Mouse (Mus musculus) forebrain, embryonic 13.5 days (tissue): ENCODE results near the gene 1500009L16Rik. TPM values are rescaled to one million over a fixed set of nuclear protein-coding genes. Genes with fewer than 3 reads are reported as not detected.

ENCODE experiments used
- ATAC-seq: fragments of 200-750 bp; cut with Nextera tagmentation; 2 replicates; pipeline ENCODE4 v1.8.0; 2017
- H3K27ac ChIP-seq: fragments of 300-500 bp; sonication (generic); 2 replicates; pipeline ENCODE4 v1.5.1; 2015; ENCODE audit warnings: inconsistent platforms, mild to moderate bottlenecking, moderate library complexity
- H3K27me3 ChIP-seq: fragments of 300-500 bp; sonication (generic); 2 replicates; pipeline ENCODE4 v1.6.1; 2015; ENCODE audit warnings: mild to moderate bottlenecking, inconsistent platforms
- H3K36me3 ChIP-seq: fragments of 300-500 bp; sonication (generic); 2 replicates; pipeline ENCODE4 v1.6.1; 2015; ENCODE audit warnings: mild to moderate bottlenecking, inconsistent platforms; ENCODE audit not compliant: poor library complexity, severe bottlenecking
- H3K4me1 ChIP-seq: fragments of 300-500 bp; sonication (generic); 2 replicates; pipeline ENCODE4 v1.6.1; 2015; ENCODE audit warnings: inconsistent platforms
- H3K4me2 ChIP-seq: fragments of 300-500 bp; sonication (generic); 2 replicates; pipeline ENCODE4 v1.6.1; 2015; ENCODE audit warnings: inconsistent platforms, mild to moderate bottlenecking, moderate library complexity
- H3K4me3 ChIP-seq: fragments of 300-500 bp; sonication (generic); 2 replicates; pipeline ENCODE4 v1.5.1; 2015; ENCODE audit warnings: mild to moderate bottlenecking, inconsistent platforms
- H3K9ac ChIP-seq: fragments of 300-500 bp; sonication (generic); 2 replicates; pipeline ENCODE4 v1.6.1; 2015; ENCODE audit warnings: mild to moderate bottlenecking, inconsistent platforms
- H3K9me3 ChIP-seq: fragments of 300-500 bp; sonication (generic); replicated peaks from 2 replicates; pipeline ENCODE4 v1.6.1; 2016; ENCODE audit warnings: inconsistent platforms
- WGBS: fragments of 180-500 bp; shearing (Covaris S2); methylation state at CpG from one replicate; pipeline ENCODE4 v1.1.7; 2015; 5-methylcytosine and 5-hydroxymethylcytosine counted together
- polyA plus RNA-seq: library from polyadenylated mRNA; unstranded; fragments of >200 nt; fragmentation: Nextera tagmentation; extraction: Ambion mirVana; gene quantifications from 2 replicates; pipeline ENCODE4 v1.2.1, GENCODE M21; 2015

The 1500009L16Rik gene
- 42.2 and 51.7 TPM in 2 replicates for polyA plus RNA-seq

DNA sequence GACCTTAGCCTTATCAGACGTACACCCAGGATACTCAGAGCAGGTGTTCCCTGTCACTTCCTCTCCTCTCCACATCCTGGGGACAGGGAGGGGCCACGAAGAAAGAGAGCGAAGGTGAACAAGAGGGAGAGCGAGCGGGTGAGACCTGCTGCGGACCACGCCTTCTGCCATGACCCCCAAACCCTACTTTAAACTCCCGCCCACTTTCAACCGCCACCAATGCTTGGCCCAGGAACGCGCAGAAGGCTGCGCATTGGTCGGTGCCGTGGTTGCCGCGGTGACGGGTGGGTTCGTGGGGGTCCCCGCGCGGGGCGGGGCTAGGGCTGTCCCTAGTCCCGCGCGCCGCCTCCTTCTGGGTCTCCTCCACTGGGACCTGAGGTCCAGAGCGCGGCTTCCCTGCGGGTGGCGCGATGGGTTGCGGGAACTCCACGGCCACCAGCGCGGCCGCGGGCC is at the start of gene 1500009L16Rik:
Gene 1500009L16Rik (plus strand): TSS at position 287 of the 453 bp plus-strand sequence.
- Histone ChIP-seq H3K4me2 (peak within 1 kb of the TSS; percentile 72), H3K4me3 (peak within 1 kb of the TSS; percentile 67), H3K9me3 (no peaks in the 10 kb centered on the region), H3K9ac (peak within 1 kb of the TSS; percentile 76), H3K36me3 (no peaks in the 10 kb centered on the region), H3K27me3 (peaks cover 2% of the 10 kb centered on the region; the same call in 1 of the 2 replicates), H3K4me1 (peaks cover 15% of the 10 kb centered on the region), H3K27ac (no peak within 1 kb of the TSS)
- peak; percentile 100 for ATAC-seq
- WGBS = 0% methylated on average over 37 of the region's 37 CpGs

DNA sequence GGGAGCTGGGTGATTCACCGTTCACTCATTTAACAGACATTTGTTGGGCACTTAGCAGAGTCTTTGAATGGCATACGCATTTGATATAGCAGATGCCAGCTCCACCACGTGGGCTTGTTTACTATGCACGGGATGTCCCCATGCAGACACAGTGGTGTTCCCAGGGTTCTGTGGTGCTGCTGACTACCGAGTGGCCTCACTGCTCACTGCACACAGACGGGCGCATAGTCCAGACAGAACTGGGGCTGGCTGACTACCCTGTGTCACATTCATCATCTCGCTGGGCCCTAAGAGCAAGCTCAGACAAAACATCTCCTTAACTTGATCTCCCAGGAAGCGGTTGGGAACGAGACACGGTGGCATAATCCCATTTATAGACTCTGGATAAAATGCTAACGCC is 41.3 kb upstream of the 1500009L16Rik start:
- H3K9me3 ChIP-seq = no peaks in the 10 kb centered on the region
- no peak for ATAC-seq
- 91% methylated on average over 12 of the region's 12 CpGs for WGBS
- no peak overlapping the region for H3K4me3 ChIP-seq
- H3K36me3 ChIP-seq = no peaks in the 10 kb centered on the region
- no peak overlapping the region for H3K27ac ChIP-seq
- H3K4me2 ChIP-seq = no peak overlapping the region
- no peak overlapping the region for H3K9ac ChIP-seq
- H3K27me3 ChIP-seq = no peaks in the 10 kb centered on the region
- no peaks in the 10 kb centered on the region for H3K4me1 ChIP-seq

DNA sequence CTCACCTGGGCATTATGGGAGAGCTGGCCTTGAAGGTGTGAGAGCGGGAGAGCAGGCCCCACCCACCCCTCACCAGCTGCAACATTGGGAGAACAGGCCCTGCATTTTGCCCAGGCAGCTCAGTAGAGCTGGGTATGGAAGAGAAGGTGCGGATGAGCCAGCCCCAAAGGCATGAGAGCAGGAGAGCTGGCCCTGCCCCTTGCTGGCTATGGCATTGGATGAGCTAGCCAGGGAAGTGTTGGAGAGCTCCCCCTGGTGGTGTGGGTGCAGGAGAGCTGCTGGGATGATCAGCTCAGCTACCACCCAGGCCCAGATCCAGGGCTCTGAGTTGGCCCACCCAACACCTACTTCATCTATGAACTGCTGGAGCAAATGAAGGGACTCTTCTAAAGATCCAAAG is 34.5 kb upstream of the 1500009L16Rik start:
- no peak for ATAC-seq

DNA sequence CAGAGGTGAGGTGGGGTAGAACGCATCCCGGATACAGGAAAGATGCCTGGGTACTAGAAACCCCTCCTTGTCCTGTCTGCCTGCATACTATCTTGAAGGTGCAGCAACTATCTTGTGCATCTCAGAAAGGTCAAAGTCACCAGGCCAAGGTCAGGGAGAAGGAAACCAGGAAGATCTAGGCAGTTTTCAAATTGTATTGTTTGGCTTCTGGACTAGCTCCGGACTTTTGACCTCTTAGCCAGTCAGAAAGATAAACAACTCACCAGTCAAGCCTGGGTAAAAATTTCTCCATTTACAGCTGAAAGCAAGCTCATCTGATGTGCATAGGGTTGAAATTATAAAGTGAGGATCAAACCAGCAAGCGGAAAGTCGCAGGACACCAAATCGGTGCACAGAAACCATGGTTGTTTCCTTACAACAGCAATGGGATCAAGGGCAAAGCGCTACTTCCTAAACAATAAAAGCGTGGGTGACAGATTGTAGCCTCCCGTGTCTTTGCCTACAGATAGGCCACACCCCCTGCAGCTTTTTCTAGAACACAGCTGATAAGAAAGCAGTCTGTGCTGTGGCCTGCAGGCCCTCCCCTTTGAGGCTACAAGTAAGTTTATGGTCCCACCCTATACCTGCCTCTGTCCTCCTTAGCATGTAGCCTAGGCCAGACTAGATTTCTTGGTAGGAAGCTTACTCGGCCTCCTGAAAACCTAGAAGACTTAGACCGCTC is 30.3 kb upstream of the 1500009L16Rik start:
- H3K27ac ChIP-seq = no peak overlapping the region
- no peaks in the 10 kb centered on the region for H3K36me3 ChIP-seq
- no peaks in the 10 kb centered on the region for H3K4me1 ChIP-seq
- WGBS = 86% methylated on average over 11 of the region's 11 CpGs
- no peaks in the 10 kb centered on the region for H3K27me3 ChIP-seq
- no peak for ATAC-seq
- no peak overlapping the region for H3K9ac ChIP-seq
- no peak overlapping the region for H3K4me2 ChIP-seq
- no peaks in the 10 kb centered on the region for H3K9me3 ChIP-seq
- H3K4me3 ChIP-seq = no peak overlapping the region

More for the DNA sequence above, 34.5 kb upstream of the 1500009L16Rik start:
- no peaks in the 10 kb centered on the region for H3K4me1 ChIP-seq
- 96% methylated on average over 2 of the region's 2 CpGs for whole genome bisulfite sequencing
- H3K9ac ChIP-seq = no peak overlapping the region
- no peak overlapping the region for H3K27ac ChIP-seq
- H3K27me3 ChIP-seq = no peaks in the 10 kb centered on the region
- no peak overlapping the region for H3K4me3 ChIP-seq
- H3K9me3 ChIP-seq = no peaks in the 10 kb centered on the region
- no peak overlapping the region for H3K4me2 ChIP-seq
- H3K36me3 ChIP-seq = no peaks in the 10 kb centered on the region

DNA sequence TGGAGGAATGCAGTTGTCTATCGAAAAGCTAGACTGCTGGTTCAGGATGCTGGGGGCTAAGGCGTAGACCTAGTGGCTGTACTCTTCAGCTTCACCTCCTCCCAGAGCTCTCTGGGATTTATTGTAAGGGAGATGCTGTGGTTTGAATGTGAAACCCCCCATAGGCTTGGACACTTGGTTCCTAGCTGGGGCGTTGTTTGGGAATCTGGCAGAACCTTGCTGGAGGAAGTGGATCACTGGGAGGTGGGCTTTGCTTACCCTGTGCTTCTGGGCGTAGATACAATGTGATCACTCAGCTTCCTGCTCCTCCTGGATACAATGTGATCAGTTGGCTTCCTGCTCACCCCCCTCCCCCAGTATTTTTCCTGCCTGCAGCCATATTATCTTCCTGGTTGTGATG is 26.4 kb upstream of the 1500009L16Rik start:
- Histone ChIP-seq H3K9ac (no peak overlapping the region), H3K27me3 (no peaks in the 10 kb centered on the region), H3K4me3 (no peak overlapping the region), H3K36me3 (no peaks in the 10 kb centered on the region), H3K4me2 (no peak overlapping the region), H3K9me3 (no peaks in the 10 kb centered on the region), H3K4me1 (no peaks in the 10 kb centered on the region), H3K27ac (no peak overlapping the region)
- ATAC-seq = no peak
- WGBS = 79% methylated on average over 4 of the region's 4 CpGs

DNA sequence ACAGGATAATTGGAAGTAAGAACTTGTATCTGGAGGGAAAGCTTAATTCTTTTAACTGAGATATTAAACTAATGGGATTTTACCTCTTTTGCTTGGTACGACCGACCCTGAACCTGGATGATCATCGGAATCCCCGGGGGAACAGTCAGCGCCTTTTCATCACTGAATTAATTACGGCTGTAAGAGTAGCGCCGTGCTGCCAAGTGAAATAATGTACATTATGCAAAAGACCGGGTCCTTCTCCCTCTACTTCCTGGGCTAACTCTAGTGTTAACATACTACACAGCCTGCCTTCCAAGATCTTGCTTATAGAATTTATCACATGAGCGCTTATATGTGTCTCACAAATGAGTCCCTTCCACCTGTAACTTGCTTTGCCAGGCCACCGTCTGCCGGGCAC is 16.0 kb upstream of the 1500009L16Rik start:
- no peak for ATAC-seq
- 84% methylated on average over 12 of the region's 12 CpGs for WGBS
- no peak overlapping the region for H3K9ac ChIP-seq

DNA sequence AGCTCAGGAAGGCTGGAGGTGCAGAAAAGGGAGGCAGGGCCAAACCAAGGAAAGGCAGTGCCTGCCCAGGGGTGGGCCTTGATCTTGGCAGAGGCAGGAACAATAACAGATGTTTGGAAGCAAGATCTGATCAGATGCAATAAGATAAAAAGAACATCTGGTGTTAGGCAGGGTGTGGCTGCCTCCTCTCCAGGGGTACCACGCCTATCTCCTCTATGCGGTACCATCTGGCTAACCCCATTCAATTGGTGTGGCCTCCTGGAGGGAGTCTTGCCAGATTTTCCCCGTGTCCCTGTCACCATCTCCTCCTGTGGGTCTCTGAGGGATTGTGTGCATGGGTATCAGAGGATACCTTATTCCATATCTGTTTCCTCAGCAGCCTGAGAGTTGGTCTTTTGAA is 12.7 kb upstream of the 1500009L16Rik start:
- Histone ChIP-seq H3K4me1 (no peaks in the 10 kb centered on the region), H3K36me3 (no peaks in the 10 kb centered on the region), H3K9me3 (no peaks in the 10 kb centered on the region), H3K9ac (no peak overlapping the region), H3K4me3 (no peak overlapping the region), H3K27me3 (no peaks in the 10 kb centered on the region), H3K4me2 (no peak overlapping the region), H3K27ac (no peak overlapping the region)
- no peak for ATAC-seq
- WGBS = 75% methylated on average over 3 of the region's 3 CpGs

More for the DNA sequence above, 16.0 kb upstream of the 1500009L16Rik start:
- no peak overlapping the region for H3K4me3 ChIP-seq
- no peaks in the 10 kb centered on the region for H3K27me3 ChIP-seq
- H3K36me3 ChIP-seq = no peaks in the 10 kb centered on the region
- H3K27ac ChIP-seq = no peak overlapping the region
- H3K4me1 ChIP-seq = no peaks in the 10 kb centered on the region
- H3K9me3 ChIP-seq = no peaks in the 10 kb centered on the region
- H3K4me2 ChIP-seq = no peak overlapping the region

DNA sequence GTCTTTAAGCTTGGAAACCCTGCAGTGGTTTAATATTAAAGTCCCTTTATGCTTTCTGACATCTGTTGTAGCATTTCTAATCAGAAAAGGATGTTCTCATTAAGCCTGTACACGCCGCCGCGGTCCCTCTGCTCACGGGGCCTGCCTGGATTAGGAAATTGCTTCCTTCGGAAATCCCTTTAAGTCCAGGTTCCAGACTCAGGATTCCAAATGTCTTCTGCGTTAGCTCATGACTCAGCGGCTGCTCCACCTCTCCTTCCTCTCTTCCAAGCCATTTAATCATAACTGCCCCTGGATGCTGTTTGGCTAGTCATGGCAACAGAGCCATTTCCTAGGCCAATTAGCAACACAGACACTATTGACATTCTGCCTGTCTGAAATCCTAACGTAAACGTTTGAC is 10.9 kb upstream of the 1500009L16Rik start:
- Histone ChIP-seq H3K27me3 (no peaks in the 10 kb centered on the region), H3K4me1 (no peaks in the 10 kb centered on the region), H3K9ac (no peak overlapping the region), H3K27ac (no peak overlapping the region), H3K9me3 (no peaks in the 10 kb centered on the region), H3K4me2 (no peak overlapping the region), H3K36me3 (no peaks in the 10 kb centered on the region), H3K4me3 (no peak overlapping the region)
- 71% methylated on average over 10 of the region's 10 CpGs for WGBS
- ATAC-seq = no peak

DNA sequence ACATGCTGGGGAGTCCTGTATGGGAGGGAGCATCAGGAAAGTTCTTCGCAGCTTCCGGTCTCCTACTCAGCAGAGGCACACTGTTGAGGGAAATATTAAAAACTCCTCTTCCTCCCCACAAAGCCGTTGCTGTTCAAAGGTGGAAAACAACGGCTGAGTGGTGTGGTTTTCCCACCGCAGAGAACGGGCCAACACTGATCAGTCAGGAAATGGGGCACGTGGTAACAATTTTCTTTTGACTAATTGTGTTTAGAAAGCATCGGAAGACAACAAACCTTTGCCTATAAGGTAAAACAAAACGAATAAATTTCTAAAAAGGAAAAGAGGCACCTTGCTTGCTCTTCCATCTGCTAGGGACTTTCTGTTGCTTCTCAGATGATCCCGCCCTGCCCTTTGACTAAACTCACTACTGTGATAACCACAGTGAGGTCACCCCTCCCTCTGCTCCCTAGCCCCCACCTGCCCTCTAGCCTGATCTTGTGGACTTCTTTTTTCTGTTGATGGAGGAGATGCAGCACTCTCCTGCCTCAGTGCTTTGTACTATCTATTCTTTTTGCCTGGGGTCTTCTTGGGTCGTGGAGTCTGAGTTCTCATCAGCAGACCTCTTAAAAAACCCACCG is 3.7 kb upstream of the 1500009L16Rik start:
- Histone ChIP-seq H3K4me2 (no peak overlapping the region), H3K36me3 (no peaks in the 10 kb centered on the region), H3K4me3 (no peak overlapping the region), H3K9ac (no peak overlapping the region), H3K4me1 (peaks cover 15% of the 10 kb centered on the region), H3K27me3 (peaks cover 2% of the 10 kb centered on the region; the same call in 1 of the 2 replicates), H3K27ac (no peak overlapping the region), H3K9me3 (no peaks in the 10 kb centered on the region)
- ATAC-seq = no peak
- WGBS = 86% methylated on average over 12 of the region's 12 CpGs

DNA sequence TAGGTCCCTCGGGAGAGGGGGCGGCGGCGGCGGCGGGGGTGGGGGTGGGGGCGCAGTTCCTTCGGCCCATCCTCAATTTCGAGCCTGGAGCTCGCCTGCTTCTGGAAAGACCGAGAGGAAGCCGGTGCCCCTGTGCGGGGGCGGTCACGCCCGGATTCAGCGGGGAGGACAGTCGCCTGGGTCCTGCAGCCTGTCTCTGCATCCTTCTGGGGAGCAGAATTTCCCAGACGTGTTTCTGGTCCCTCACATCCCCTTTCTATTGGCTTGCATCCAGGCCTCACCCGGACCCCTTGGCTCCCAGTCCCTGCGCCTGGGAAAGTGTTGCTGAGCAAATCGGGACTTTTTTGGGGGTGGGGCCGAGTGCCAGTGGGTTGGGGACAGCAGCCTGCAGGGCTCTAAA is 390 bp downstream of the 1500009L16Rik start:
- Histone ChIP-seq H3K36me3 (no peaks in the 10 kb centered on the region), H3K9ac (peak overlapping the region; percentile 76), H3K4me3 (peak overlapping the region; percentile 67), H3K27me3 (peaks cover 2% of the 10 kb centered on the region; the same call in 1 of the 2 replicates), H3K4me2 (peak overlapping the region; percentile 72), H3K4me1 (peaks cover 15% of the 10 kb centered on the region), H3K27ac (no peak overlapping the region), H3K9me3 (no peaks in the 10 kb centered on the region)
- WGBS = 0% methylated on average over 15 of the region's 23 CpGs
- ATAC-seq = no peak; the same call in 1 of the 2 replicates

DNA sequence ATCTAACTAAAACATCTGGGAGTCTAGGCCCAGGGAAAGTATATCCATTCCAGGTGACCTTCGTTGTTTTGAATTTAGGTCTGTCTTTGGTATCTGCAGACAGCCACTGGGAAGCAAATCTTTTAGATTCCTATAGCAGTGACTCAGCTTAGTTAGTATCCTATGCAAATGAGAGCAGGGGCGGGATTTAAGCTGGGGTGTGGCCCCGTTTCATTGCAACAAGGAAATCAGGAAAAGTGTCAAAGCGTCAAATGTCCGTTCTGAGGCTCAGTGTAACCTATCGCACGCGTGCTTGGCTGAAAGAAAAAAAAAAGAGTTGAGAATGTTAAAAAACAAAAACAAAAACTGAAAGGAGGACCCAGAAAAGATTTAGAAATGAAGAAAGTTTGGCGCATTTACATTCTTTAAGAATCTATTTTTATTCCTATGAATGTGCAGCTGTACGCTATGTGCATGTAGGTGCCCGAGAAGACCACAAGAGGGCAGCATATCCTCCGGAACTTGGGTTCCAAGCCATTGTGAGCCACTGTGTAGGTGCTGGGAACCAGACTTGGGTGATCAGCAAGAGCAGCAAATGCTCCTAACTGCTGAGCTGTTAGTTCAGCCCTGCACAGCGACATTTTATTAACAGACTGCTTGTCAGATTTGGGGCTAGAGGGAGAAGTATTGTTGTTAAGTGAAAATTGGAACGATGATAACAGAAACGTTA is 1.8 kb downstream of the 1500009L16Rik start:
- H3K27me3 ChIP-seq = peaks cover 2% of the 10 kb centered on the region; the same call in 1 of the 2 replicates
- no peak overlapping the region for H3K9ac ChIP-seq
- no peak overlapping the region for H3K27ac ChIP-seq
- no peak for ATAC-seq
- no peak overlapping the region for H3K4me3 ChIP-seq
- H3K4me2 ChIP-seq = no peak overlapping the region
- WGBS = 87% methylated on average over 15 of the region's 15 CpGs
- H3K36me3 ChIP-seq = no peaks in the 10 kb centered on the region
- peaks cover 15% of the 10 kb centered on the region for H3K4me1 ChIP-seq
- H3K9me3 ChIP-seq = no peaks in the 10 kb centered on the region

DNA sequence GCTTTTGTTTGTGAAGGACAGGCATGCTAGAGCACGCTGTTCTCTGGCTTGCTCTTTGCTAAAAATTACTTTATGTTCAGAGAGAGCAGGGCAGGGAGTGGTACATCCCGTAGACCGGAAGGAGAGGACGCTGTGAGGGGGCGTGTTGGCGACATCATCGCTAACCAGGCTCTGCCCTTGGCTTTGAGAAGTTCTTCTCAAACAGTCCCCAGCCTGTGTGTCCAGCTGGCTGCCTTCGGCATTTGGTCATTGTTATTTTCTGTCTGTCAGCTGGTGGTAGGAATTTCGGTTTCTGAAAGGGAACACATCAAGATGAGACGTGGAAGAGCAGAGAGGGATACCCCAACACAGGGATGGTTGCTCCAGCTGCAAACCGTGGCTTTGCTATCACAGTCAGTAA is 3.5 kb downstream of the 1500009L16Rik start:
- Histone ChIP-seq H3K9me3 (no peaks in the 10 kb centered on the region), H3K4me3 (no peak overlapping the region), H3K27me3 (0 out of 2 replicates have a peak, but pooled peaks cover under 1% of the 10 kb centered on the region), H3K4me1 (peaks cover 15% of the 10 kb centered on the region), H3K9ac (no peak overlapping the region), H3K4me2 (no peak overlapping the region), H3K27ac (no peak overlapping the region), H3K36me3 (no peaks in the 10 kb centered on the region)
- 80% methylated on average over 11 of the region's 11 CpGs for WGBS
- no peak for ATAC-seq
